Mouse (Mus musculus) CH12.LX (cell line): ENCODE measurements around the gene Vtn. TPM values are rescaled to one million over a fixed set of nuclear protein-coding genes. Genes with fewer than 3 reads are reported as not detected.

Experiments used
- DNase-seq: peaks from one replicate; pipeline ENCODE4 v3.0.0-alpha.2; 2013; ENCODE audit errors: extremely low read depth
- H3K27ac ChIP-seq: 2 replicates; pipeline ENCODE4 v1.5.1; 2012; ENCODE audit warnings: low read depth, mild to moderate bottlenecking, control low read depth, moderate library complexity; ENCODE audit not compliant: insufficient read depth
- H3K27me3 ChIP-seq: replicated peaks from 2 replicates; pipeline ENCODE3; 2012; ENCODE audit warnings: inconsistent platforms
- H3K36me3 ChIP-seq, 2 experiments: replicated peaks in 1 of 2; 2 replicates each; pipeline versions ENCODE3 to v1.6.1; 2012; ENCODE audit warnings: inconsistent platforms in 1 of 2, low read length in 1 of 2, mild to moderate bottlenecking in 1 of 2, mixed read lengths in 1 of 2, moderate library complexity in 1 of 2; ENCODE audit not compliant: control insufficient read depth in 1 of 2, insufficient read depth in 1 of 2
- H3K4me1 ChIP-seq, 2 experiments: 2 replicates each; pipeline ENCODE4 v1.6.1; 2012; ENCODE audit warnings: inconsistent platforms in 1 of 2, moderate library complexity in 1 of 2; ENCODE audit not compliant: insufficient read depth in 2 of 2, control insufficient read depth in 1 of 2
- H3K4me2 ChIP-seq: 2 replicates; pipeline ENCODE4 v1.6.1; 2012; ENCODE audit warnings: low read depth, mild to moderate bottlenecking, control low read depth; ENCODE audit not compliant: poor library complexity, insufficient read depth, severe bottlenecking
- H3K4me3 ChIP-seq, 3 experiments: fragments of 150-350 bp in 1 of 3; sonication (generic) in 1 of 3; replicated peaks in 1 of 3; 2 replicates each; pipeline versions ENCODE3 to v1.5.1; 2011 to 2012; ENCODE audit warnings: low read depth in 2 of 3, low read length in 2 of 3, mild to moderate bottlenecking in 2 of 3, moderate library complexity in 2 of 3, control low read depth in 1 of 3, improper control_type of control experiment in 1 of 3, inconsistent platforms in 1 of 3, mixed read lengths in 1 of 3; ENCODE audit not compliant: poor library complexity in 1 of 3
- H3K79me2 ChIP-seq: replicated peaks from 2 replicates; pipeline ENCODE4 v1.6.1; 2012; ENCODE audit warnings: mild to moderate bottlenecking, moderate library complexity; ENCODE audit not compliant: control insufficient read depth, poor library complexity, insufficient read depth, severe bottlenecking; ENCODE audit errors: extremely low read depth
- H3K9ac ChIP-seq: 2 replicates; pipeline ENCODE4 v1.6.1; 2012; ENCODE audit warnings: low read depth, mild to moderate bottlenecking, control low read depth, moderate library complexity; ENCODE audit not compliant: insufficient read depth
- H3K9me3 ChIP-seq: replicated peaks from 2 replicates; pipeline ENCODE3; 2012; ENCODE audit warnings: low read length, inconsistent platforms, mixed read lengths
- CHD1 ChIP-seq: IDR thresholded peaks from 2 replicates; pipeline ENCODE4 v1.6.1; 2012; ENCODE audit warnings: low read depth, low read length, improper control_type of control experiment, inconsistent platforms
- CTCF ChIP-seq, 2 experiments: IDR thresholded peaks in 1 of 2; conservative IDR thresholded peaks in 1 of 2; 2 replicates each; pipeline ENCODE4 v1.5.1; 2011 to 2012; ENCODE audit warnings: low read depth in 2 of 2, low read length in 2 of 2, improper control_type of control experiment in 1 of 2, inconsistent platforms in 1 of 2, mild to moderate bottlenecking in 1 of 2, moderate library complexity in 1 of 2
- E2F4 ChIP-seq: IDR thresholded peaks from 2 replicates; pipeline ENCODE4 v1.6.1; 2011; ENCODE audit warnings: low read depth, low read length, improper control_type of control experiment; ENCODE audit not compliant: insufficient replicate concordance
- ELF1 ChIP-seq: IDR thresholded peaks from 2 replicates; pipeline ENCODE4 v1.6.1; 2014; ENCODE audit warnings: low read depth, mild to moderate bottlenecking, inconsistent platforms, low read length, improper control_type of control experiment
- EP300 ChIP-seq: IDR thresholded peaks from 2 replicates; pipeline ENCODE4 v1.6.1; 2011; ENCODE audit warnings: low read length, improper control_type of control experiment
- ETS1 ChIP-seq: conservative IDR thresholded peaks from 2 replicates; pipeline ENCODE4 v1.6.1; 2012; ENCODE audit warnings: low read depth, mild to moderate bottlenecking, inconsistent platforms, low read length, improper control_type of control experiment, moderate library complexity
- GABPA ChIP-seq: IDR thresholded peaks from 2 replicates; pipeline ENCODE4 v1.6.1; 2012; ENCODE audit warnings: low read depth, low read length, improper control_type of control experiment, inconsistent platforms; ENCODE audit not compliant: insufficient replicate concordance
- HCFC1 ChIP-seq: IDR thresholded peaks from 2 replicates; pipeline ENCODE4 v1.6.1; 2012; ENCODE audit warnings: low read depth, mild to moderate bottlenecking, inconsistent platforms, low read length, improper control_type of control experiment
- JUN ChIP-seq: IDR thresholded peaks from 2 replicates; pipeline ENCODE4 v1.6.1; 2011; ENCODE audit warnings: low read depth, mild to moderate bottlenecking, low read length, improper control_type of control experiment, moderate library complexity; ENCODE audit not compliant: insufficient read depth
- KAT2A ChIP-seq: IDR thresholded peaks from 2 replicates; pipeline ENCODE4 v1.6.1; 2012; ENCODE audit warnings: low read length, improper control_type of control experiment, inconsistent platforms; ENCODE audit not compliant: insufficient replicate concordance
- MAFK ChIP-seq: IDR thresholded peaks from 2 replicates; pipeline ENCODE4 v1.6.1; 2011; ENCODE audit warnings: low read length, improper control_type of control experiment; ENCODE audit not compliant: insufficient replicate concordance
- MAX ChIP-seq: IDR thresholded peaks from 2 replicates; pipeline ENCODE4 v1.6.1; 2011; ENCODE audit warnings: low read length, improper control_type of control experiment
- MAZ ChIP-seq: IDR thresholded peaks from 2 replicates; pipeline ENCODE4 v1.6.1; 2012; ENCODE audit warnings: low read depth, mild to moderate bottlenecking, inconsistent platforms, low read length, improper control_type of control experiment, moderate library complexity
- MEF2A ChIP-seq: IDR thresholded peaks from 2 replicates; pipeline ENCODE4 v1.6.1; 2014; ENCODE audit warnings: low read depth, mild to moderate bottlenecking, inconsistent platforms, low read length, improper control_type of control experiment, borderline replicate concordance
- MXI1 ChIP-seq: IDR thresholded peaks from 2 replicates; pipeline ENCODE4 v1.6.1; 2011; ENCODE audit warnings: mild to moderate bottlenecking, low read depth, low read length, improper control_type of control experiment
- NRF1 ChIP-seq: IDR thresholded peaks from 2 replicates; pipeline ENCODE4 v1.6.1; 2014; ENCODE audit warnings: low read depth, mild to moderate bottlenecking, inconsistent platforms, low read length, improper control_type of control experiment, moderate library complexity
- PAX5 ChIP-seq: IDR thresholded peaks from 2 replicates; pipeline ENCODE4 v1.6.1; 2012; ENCODE audit warnings: low read length, inconsistent platforms, mixed read lengths
- POLR2A ChIP-seq: IDR thresholded peaks from 2 replicates; pipeline ENCODE4 v1.6.1; 2011; ENCODE audit warnings: low read depth, mild to moderate bottlenecking, improper control_type of control experiment, low read length
- POLR2AphosphoS2 ChIP-seq: IDR thresholded peaks from 2 replicates; pipeline ENCODE4 v1.6.1; 2011; ENCODE audit warnings: low read depth, low read length, improper control_type of control experiment
- RAD21 ChIP-seq: IDR thresholded peaks from 2 replicates; pipeline ENCODE4 v1.6.1; 2011; ENCODE audit warnings: low read depth, mild to moderate bottlenecking, low read length, improper control_type of control experiment, moderate library complexity
- SMC3 ChIP-seq: IDR thresholded peaks from 2 replicates; pipeline ENCODE4 v1.6.1; 2011; ENCODE audit warnings: low read depth, low read length, improper control_type of control experiment
- TBP ChIP-seq: conservative IDR thresholded peaks from 2 replicates; pipeline ENCODE4 v1.6.1; 2011; ENCODE audit warnings: low read depth, low read length, improper control_type of control experiment
- TCF12 ChIP-seq: IDR thresholded peaks from 2 replicates; pipeline ENCODE4 v1.6.1; 2014; ENCODE audit warnings: low read depth, mild to moderate bottlenecking, inconsistent platforms, low read length, improper control_type of control experiment
- UBTF ChIP-seq: IDR thresholded peaks from 2 replicates; pipeline ENCODE4 v1.6.1; 2012; ENCODE audit warnings: low read depth, mild to moderate bottlenecking, inconsistent platforms, low read length, improper control_type of control experiment, moderate library complexity
- USF1 ChIP-seq: IDR thresholded peaks from 2 replicates; pipeline ENCODE4 v1.6.1; 2014; ENCODE audit warnings: low read depth, mild to moderate bottlenecking, inconsistent platforms, low read length, improper control_type of control experiment
- ZC3H11A ChIP-seq: IDR thresholded peaks from 2 replicates; pipeline ENCODE4 v1.6.1; 2012; ENCODE audit warnings: low read depth, mild to moderate bottlenecking, inconsistent platforms, low read length, improper control_type of control experiment
- ZKSCAN1 ChIP-seq: IDR thresholded peaks from 2 replicates; pipeline ENCODE4 v1.6.1; 2012; ENCODE audit warnings: low read depth, inconsistent platforms, low read length, improper control_type of control experiment, borderline replicate concordance
- ZMIZ1 ChIP-seq: IDR thresholded peaks from 2 replicates; pipeline ENCODE4 v1.6.1; 2012; ENCODE audit warnings: low read depth, mild to moderate bottlenecking, inconsistent platforms, low read length, improper control_type of control experiment
- ZNF384 ChIP-seq: IDR thresholded peaks from 2 replicates; pipeline ENCODE4 v1.6.1; 2012; ENCODE audit warnings: low read depth, low read length, improper control_type of control experiment, inconsistent platforms
- dilution Hi-C: fragments of 300-500 bp; cut with MboI; formaldehyde crosslinking; loops from 2 replicates; pipeline ENCODE4 v1.14.3; 2020; ENCODE audit warnings: low sequenced_read_pairs; ENCODE audit not compliant: extremely low pct_unique_long_range_greater_than_20kb, extremely low pct_ligation_motif_present
- in situ Hi-C: fragments of 300-500 bp; cut with MboI; formaldehyde crosslinking; loops from 3 replicates; pipeline ENCODE4 v1.14.3; 2019; ENCODE audit warnings: low sequenced_read_pairs, low pct_ligation_motif_present, low pct_unique_long_range_greater_than_20kb, mixed read lengths
- polyA plus RNA-seq: library from polyadenylated mRNA; unstranded; fragments of >175 nt; gene quantifications from 2 replicates; pipeline ENCODE4 v1.2.1, GENCODE M21; 2012; ENCODE audit warnings: low read depth; ENCODE audit not compliant: insufficient read length
- total RNA-seq, 2 experiments: library from RNA; depleted of rRNA; stranded (reverse); fragments of 300-350 nt in 1 of 2; fragments of >200 nt in 1 of 2; gene quantifications; 2 replicates each; pipeline ENCODE4 v1.2.3; 2012 to 2014

Gene Vtn
- total and polyA plus RNA-seq, 3 experiments, result not detected

DNA sequence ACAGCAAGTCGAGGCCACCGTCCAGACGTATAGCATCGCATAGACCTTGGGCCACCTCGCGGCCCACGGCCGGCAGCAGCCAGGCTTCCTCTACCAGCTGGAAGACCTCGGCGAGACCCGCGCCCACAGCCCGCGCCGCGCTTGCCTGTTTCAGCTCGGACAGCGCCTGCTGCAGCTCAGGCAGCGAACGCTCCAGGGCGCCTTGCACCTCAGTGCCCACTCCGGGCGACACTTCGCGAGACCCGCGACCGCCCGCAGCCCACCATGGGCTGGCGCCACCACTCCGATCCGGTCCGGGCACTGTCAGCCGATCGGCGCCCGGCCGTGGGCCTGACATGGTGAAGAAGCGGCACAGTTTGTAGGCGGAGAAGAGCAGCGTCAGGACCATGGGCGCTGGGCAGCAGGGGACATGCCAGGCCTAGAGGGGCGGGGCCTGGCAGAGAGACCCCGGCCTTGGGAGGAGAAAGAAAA, 1.8 kb upstream of the Vtn start:
- Histone ChIP-seq H3K4me2 (peak overlapping the region; percentile 89), H3K4me1 (peaks cover 5 to 12% of the 10 kb centered on the region in 2 experiments), H3K27ac (no peak overlapping the region), H3K9me3 (no peaks in the 10 kb centered on the region), H3K79me2 (no peaks in the 10 kb centered on the region), H3K9ac (peak overlapping the region; percentile 36), H3K27me3 (peaks cover 47% of the 10 kb centered on the region), H3K4me3 (peak overlapping the region; percentile 51 to 73 (median 52)), H3K36me3 (no peaks in the 10 kb centered on the region)
- in situ Hi-C loops (loop anchor here (5.0 kb wide), 1 partner anchor 35 kb away; no protein-coding TSS in a partner anchor), dilution Hi-C loops (no loop called here)
- TF ChIP-seq MAZ (no peak), CHD1 (no peak), ETS1 (no peak), POLR2AphosphoS2 (no peak), UBTF (peak; percentile 79), ZMIZ1 (no peak), PAX5 (no peak)
- no peak for DNase-seq

DNA sequence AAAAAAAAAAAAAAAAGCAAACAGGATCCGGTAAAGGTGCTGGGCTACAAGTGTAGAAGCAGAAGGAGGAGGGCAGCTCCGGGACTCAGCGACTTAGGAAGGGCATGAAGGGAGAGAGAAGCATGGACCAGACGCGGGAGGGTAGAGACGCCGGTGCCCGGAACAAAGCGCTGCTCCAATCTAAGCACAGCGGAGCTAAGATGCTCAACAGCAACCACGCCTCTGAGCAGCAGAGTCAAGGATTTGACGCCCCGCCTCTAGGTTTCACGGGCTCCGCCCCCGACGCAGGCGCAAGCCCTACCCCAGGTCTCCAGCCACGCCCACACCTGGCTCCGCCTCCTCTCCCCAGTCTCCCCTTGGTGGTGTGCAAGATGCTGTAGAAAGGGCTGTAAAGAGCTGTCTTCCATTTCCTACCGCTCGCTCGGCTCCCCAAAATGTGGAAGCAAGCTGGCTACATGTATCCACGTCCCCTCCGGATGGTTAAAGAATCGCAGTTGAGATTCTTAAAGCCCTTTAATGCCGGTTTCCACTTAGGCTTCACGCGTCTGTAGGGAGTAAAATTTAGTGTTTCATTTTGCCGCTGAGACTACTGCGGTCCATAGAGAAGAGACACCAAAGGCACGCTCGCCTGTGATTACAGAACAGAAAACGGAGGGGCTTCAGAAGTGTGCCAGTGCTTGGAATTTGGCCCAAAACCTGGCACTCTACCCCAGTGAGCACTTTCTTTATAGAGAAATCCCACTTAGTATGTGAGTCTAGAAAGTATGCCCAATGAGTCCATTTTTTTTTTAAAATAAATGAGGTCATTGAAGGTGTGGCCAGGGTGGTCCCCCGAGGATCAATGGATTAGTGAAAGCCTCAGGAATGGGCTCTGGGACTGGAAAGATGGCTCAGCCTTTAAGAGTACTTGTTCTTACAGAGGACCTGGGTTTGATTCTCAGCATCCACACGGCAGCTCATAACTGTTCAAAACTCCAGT, 1.1 kb upstream of the Vtn start, which contains the start of gene Sarm1:
Gene Sarm1 (minus strand): TSS at position 211 of the 979 bp plus-strand sequence.
- no peak within 1 kb of the TSS for H3K27ac ChIP-seq
- peak within 1 kb of the TSS; percentile 52 to 88 (median 73) for H3K4me3 ChIP-seq
- H3K27me3 ChIP-seq, result peaks cover 47% of the 10 kb centered on the region
- peak; percentile 99 for DNase-seq
- in situ Hi-C loops, result loop anchor here (5.0 kb wide), 1 partner anchor 36 kb away; no protein-coding TSS in a partner anchor
- H3K4me2 ChIP-seq, result peak within 1 kb of the TSS; percentile 89
- H3K9me3 ChIP-seq, result no peaks in the 10 kb centered on the region
- H3K79me2 ChIP-seq, result no peaks in the 10 kb centered on the region
- dilution Hi-C loops, result no loop called here
- peak within 1 kb of the TSS; percentile 47 for H3K9ac ChIP-seq
- peaks cover 0 to under 1% of the 10 kb centered on the region in 2 experiments for H3K36me3 ChIP-seq
- peaks cover 5 to 12% of the 10 kb centered on the region in 2 experiments for H3K4me1 ChIP-seq
- TF ChIP-seq MAFK (no peak), MEF2A (no peak), EP300 (no peak), PAX5 (no peak), RAD21 (no peak), ELF1 (peak; percentile 67), KAT2A (no peak), ZMIZ1 (peak; percentile 66; the same call in 1 of the 2 replicates), CTCF (conservative IDR thresholded peaks at IDR 0.05 in 1 of 2, IDR thresholded peaks at IDR 0.05 in 1 of 2; ENCODE audit: low read depth in 2 of 2, low read length in 2 of 2) (no peak), POLR2A (peak; percentile 96), HCFC1 (peak; percentile 47; the same call in 1 of the 2 replicates), TBP (peak; percentile 92), TCF12 (peak; percentile 74; the same call in 1 of the 2 replicates), ETS1 (no peak), MXI1 (peak; percentile 79; the same call in 1 of the 2 replicates), ZKSCAN1 (no peak), NRF1 (peak; percentile 98), SMC3 (no peak), GABPA (no peak), JUN (no peak; the same call in 1 of the 2 replicates), E2F4 (no peak), MAX (peak; percentile 61), MAZ (no peak), ZNF384 (peak; percentile 89), ZC3H11A (no peak), POLR2AphosphoS2 (peak; percentile 51; the same call in 1 of the 2 replicates), USF1 (no peak)
